Mouse (Mus musculus) embryonic fibroblast, embryonic 13.5 days (primary cell): ENCODE measurements at regions not wholly inside any gene's neighbourhood (a gene's known extent, or its start where the extent isn't known, plus 50 kb on each side); places are given as distances from the start of the nearest gene placed in this dataset.

Experiments used
- CTCF ChIP-seq: IDR thresholded peaks from 2 replicates; pipeline ENCODE4 v1.5.1; 2011; ENCODE audit warnings: mild to moderate bottlenecking, control low read depth, low read length, moderate library complexity, borderline replicate concordance; ENCODE audit not compliant: insufficient read depth
- POLR2A ChIP-seq: IDR thresholded peaks from 2 replicates; pipeline ENCODE4 v1.6.1; 2011; ENCODE audit warnings: low read depth, mild to moderate bottlenecking, control low read depth, low read length, moderate library complexity

- TF ChIP-seq CTCF = no peak
- no peak for TF ChIP-seq POLR2A
Observed at GRCm38 (mm10) chr2:159498691-159499090, 704.1 kb downstream of the Dhx35 start.
